Mouse (Mus musculus) layer of hippocampus, adult 2 months (tissue): ENCODE results near the gene Olfr160. TPM values are rescaled to one million over a fixed set of nuclear protein-coding genes. Genes with fewer than 3 reads are reported as not detected.

Source experiments
- DNase-seq, 2 experiments: peaks; one replicate each; pipeline ENCODE4 v3.0.0; 2022; ENCODE audit warnings: low spot score in 2 of 2
- H3K27ac ChIP-seq: fragments of 200-600 bp; 2 replicates; pipeline ENCODE4 v1.8.1; 2022
- H3K4me3 ChIP-seq: fragments of 200-600 bp; 2 replicates; pipeline ENCODE4 v1.8.1; 2022; ENCODE audit warnings: mild to moderate bottlenecking
- CTCF ChIP-seq: fragments of 200-600 bp; conservative IDR thresholded peaks from 2 replicates; pipeline ENCODE4 v1.8.1; 2022; ENCODE audit warnings: antibody characterized with exemption, mild to moderate bottlenecking, moderate library complexity
- total RNA-seq, 2 experiments: library from RNA; stranded (reverse); gene quantifications; 2 replicates each; pipeline ENCODE4 v1.2.3; 2021

Gene Olfr160
- total RNA-seq, 2 experiments from 2014 or later = not detected

GRCm38 (mm10) chr9:37669678-37670077, 46.4 kb downstream of the Olfr160 start:
- Histone ChIP-seq H3K27ac (no peak overlapping the region), H3K4me3 (no peak overlapping the region)
- no peak for DNase-seq
- TF ChIP-seq CTCF = no peak

GRCm38 (mm10) chr9:37669115-37669514, 46.9 kb downstream of the Olfr160 start, which contains the start of gene Panx3:
Panx3 (minus strand) TSS chr9:37669235.
- Histone ChIP-seq H3K27ac (no peak within 1 kb of the TSS), H3K4me3 (no peak within 1 kb of the TSS)
- no peak for DNase-seq
- no peak for TF ChIP-seq CTCF

- H3K27ac ChIP-seq = no peak overlapping the region
- DNase-seq = no peak
- no peak for TF ChIP-seq CTCF
- H3K4me3 ChIP-seq = no peak overlapping the region
Measured at GRCm38 (mm10) chr9:37666045-37666444, 50.0 kb downstream of the Olfr160 start.

- TF ChIP-seq CTCF = no peak
- Histone ChIP-seq H3K27ac (no peak overlapping the region), H3K4me3 (no peak overlapping the region)
- DNase-seq = no peak
Measured at GRCm38 (mm10) chr9:37664604-37665003, 51.4 kb downstream of the Olfr160 start.

GRCm38 (mm10) chr9:37663210-37663609, 52.8 kb downstream of the Olfr160 start:
- Histone ChIP-seq H3K4me3 (no peak overlapping the region), H3K27ac (no peak overlapping the region)
- no peak for TF ChIP-seq CTCF
- no peak for DNase-seq

- no peak overlapping the region for H3K4me3 ChIP-seq
- no peak overlapping the region for H3K27ac ChIP-seq
Measured at GRCm38 (mm10) chr9:37659413-37659812, 56.6 kb downstream of the Olfr160 start.

More at GRCm38 (mm10) chr9:37659413-37659812, 56.6 kb downstream of the Olfr160 start:
- DNase-seq = no peak
- no peak for TF ChIP-seq CTCF

Other genes starting within 250 kb of the Olfr160 start
- gene Msantd2, start 226.9 kb downstream of the Olfr160 start, total RNA-seq = 10 to 100 TPM; 20.5 to 25.6 TPM
- gene Esam, start 188.2 kb downstream of the Olfr160 start, total RNA-seq = 10 to 100 TPM; 18.3 to 19.3 TPM
- 1 to 10 TPM; 2.5 to 3.7 TPM for gene Vsig2, start 177.0 kb downstream of the Olfr160 start, total RNA-seq
- 1,000 to 10,000 TPM; 1,464 to 1,512 TPM for gene Nrgn, start 163.3 kb downstream of the Olfr160 start, total RNA-seq
- gene Siae, start 160.6 kb downstream of the Olfr160 start, total RNA-seq = 10 to 100 TPM in 1 of 2 experiments, 1 to 10 TPM in 1; 9.6 to 14.0 TPM
- 1 to 10 TPM; 1.5 to 1.9 TPM for gene Spa17, start 102.5 kb downstream of the Olfr160 start, total RNA-seq
- gene Tbrg1, start 58.9 kb downstream of the Olfr160 start, total RNA-seq = 10 to 100 TPM; 46.9 to 47.0 TPM
- not detected for gene Panx3, start 47.0 kb downstream of the Olfr160 start, total RNA-seq
- gene Olfr874, start 28.9 kb upstream of the Olfr160 start, total RNA-seq = not detected
- gene Olfr875, start 55.6 kb upstream of the Olfr160 start, total RNA-seq = not detected
- not detected for gene Olfr876, start 86.8 kb upstream of the Olfr160 start, total RNA-seq
- gene Olfr877, start 138.0 kb upstream of the Olfr160 start, total RNA-seq = not detected
- not detected for gene Olfr145, start 180.5 kb upstream of the Olfr160 start, total RNA-seq
- not detected for gene Olfr878, start 201.6 kb upstream of the Olfr160 start, total RNA-seq